Comparison of ENCODE assay signal across 18 mouse cellular contexts in genomic region chr8:11394773-11395172, GRCm38 (mm10).
DNase-seq lines count a peak whose midpoint lies in the region; ATAC-seq and TF ChIP-seq lines count a peak whose summit lies in the region.
"Had no signal": no experiment of that assay in that cellular context is flagged by ENCODE, and none has a peak within 500 bp of the region (broad histone marks: within the 10 kb centered on the region; RNA-seq: fewer than 3 reads in every experiment).

No protein-coding gene starts in this region.

- no peak for DNase-seq in gastrocnemius, adult 2 months
- DNase-seq in gastrocnemius, adult 18-20 months (ENCODE audit: low spot score): no peak
- DNase-seq in kidney, adult 2 months: peak; percentile 57
- no peak for DNase-seq in kidney, adult 8-10 months
- DNase-seq in lung, postnatal 0 days (ENCODE audit: low spot score): peak; percentile 71
- DNase-seq in lung, adult 2 months: no peak
- DNase-seq in lung, postnatal 36 days: peak; percentile 47
- no peak for DNase-seq in hindbrain, embryonic 10.5 days (ENCODE audit: low spot score)
- DNase-seq: adrenal gland, postnatal 25 days; cerebellum, postnatal 25 days; forebrain, postnatal 0 days; gastrocnemius, postnatal 36 days; thymus, adult 18-20 months had no signal

- WGBS in kidney, adult 2 months: 44% methylated on average over 9 of the region's 9 CpGs
- WGBS in lung, postnatal 0 days: 31% methylated on average over 9 of the region's 9 CpGs
- 34% methylated on average over 9 of the region's 9 CpGs for WGBS in lung, adult 2 months
- WGBS in hindbrain, embryonic 10.5 days: 65% methylated on average over 9 of the region's 9 CpGs

- TF ChIP-seq CTCF in gastrocnemius, adult 2 months (IDR thresholded peaks at IDR 0.05): no peak
- no peak for TF ChIP-seq CTCF in kidney, adult 2 months (conservative IDR thresholded peaks at IDR 0.05; ENCODE audit: insufficient read depth, insufficient read length, low read depth, low read length)
- TF ChIP-seq CTCF in lung, postnatal 0 days (IDR thresholded peaks at IDR 0.05): no peak
- no peak for TF ChIP-seq CTCF in lung, adult 2 months (IDR thresholded peaks at IDR 0.05; ENCODE audit: insufficient read depth, low read length)

- no peak for TF ChIP-seq POLR2A in kidney, adult 2 months (IDR thresholded peaks at IDR 0.05; ENCODE audit: low read depth, low read length)
- no peak for TF ChIP-seq POLR2A in lung, adult 2 months (IDR thresholded peaks at IDR 0.05; ENCODE audit: borderline replicate concordance, extremely low read depth, low read depth, low read length)

- no peak overlapping the region for H3K4me2 ChIP-seq in lung, postnatal 0 days (replicated peaks; ENCODE audit: low read depth, low read length)
- H3K4me2 ChIP-seq: hindbrain, embryonic 15.5 days; neural tube, embryonic 13.5 days had no signal

- no peak overlapping the region for H3K9ac ChIP-seq in lung, postnatal 0 days (replicated peaks; ENCODE audit: low read depth)
- H3K9ac ChIP-seq: forebrain, postnatal 0 days; hindbrain, embryonic 15.5 days; liver, embryonic 14.5 days; neural tube, embryonic 13.5 days had no signal

- no peaks in the 10 kb centered on the region for H3K27me3 ChIP-seq in kidney, adult 2 months (replicated peaks; ENCODE audit: control insufficient read depth, insufficient read depth, low read length)
- no peaks in the 10 kb centered on the region for H3K27me3 ChIP-seq in lung, postnatal 0 days (replicated peaks; ENCODE audit: insufficient read depth, low read length)
- H3K27me3 ChIP-seq in hindbrain, embryonic 10.5 days (ENCODE audit: insufficient read depth, poor library complexity, severe bottlenecking): no peaks in the 10 kb centered on the region
- H3K27me3 ChIP-seq: hindbrain, embryonic 15.5 days; neural tube, embryonic 13.5 days had no signal

- H3K4me1 ChIP-seq in kidney, adult 2 months (ENCODE audit: control insufficient read depth, insufficient read depth, low read length): peaks cover 24% of the 10 kb centered on the region
- peaks cover 39% of the 10 kb centered on the region for H3K4me1 ChIP-seq in lung, postnatal 0 days (ENCODE audit: insufficient read depth, low read depth, low read length)
- peaks cover 26% of the 10 kb centered on the region for H3K4me1 ChIP-seq in lung, adult 2 months (ENCODE audit: control insufficient read depth, insufficient read depth, low read length)
- peaks cover 31% of the 10 kb centered on the region for H3K4me1 ChIP-seq in hindbrain, embryonic 10.5 days (replicated peaks)

- peak; percentile 23 for ATAC-seq in lung, postnatal 0 days
- ATAC-seq: forebrain, postnatal 0 days had no signal

- peak; percentile 90 for TF ChIP-seq EP300 in lung, postnatal 0 days (IDR thresholded peaks at IDR 0.05)

- intact Hi-C loops in gastrocnemius, adult 2 months (cut with DNase I): no loop called here

- no peaks in the 10 kb centered on the region for H3K9me3 ChIP-seq in lung, postnatal 0 days (ENCODE audit: low read length)
- H3K9me3 ChIP-seq in hindbrain, embryonic 10.5 days: peaks cover 9% of the 10 kb centered on the region; the same call in 1 of the 2 replicates
- H3K9me3 ChIP-seq: hindbrain, embryonic 15.5 days; limb, embryonic 10.5 days; midbrain, embryonic 10.5 days had no signal

- H3K27ac ChIP-seq in gastrocnemius, adult 2 months: peak overlapping the region; percentile 78
- H3K27ac ChIP-seq in kidney, adult 2 months (ENCODE audit: insufficient read depth, low read depth, low read length): no peak overlapping the region
- peak overlapping the region; percentile 87 for H3K27ac ChIP-seq in lung, postnatal 0 days (ENCODE audit: low read length)
- H3K27ac ChIP-seq in hindbrain, embryonic 10.5 days: no peak overlapping the region
- H3K27ac ChIP-seq: hindbrain, embryonic 15.5 days; limb, embryonic 10.5 days; liver, embryonic 14.5 days; midbrain, embryonic 10.5 days; neural tube, embryonic 13.5 days had no signal

- no peak overlapping the region for H3K4me3 ChIP-seq in gastrocnemius, adult 2 months
- no peak overlapping the region for H3K4me3 ChIP-seq in kidney, adult 2 months (ENCODE audit: insufficient read depth, low read depth, low read length)
- no peak overlapping the region for H3K4me3 ChIP-seq in lung, postnatal 0 days (ENCODE audit: low read depth, low read length)
- H3K4me3 ChIP-seq in lung, adult 2 months (replicated peaks; ENCODE audit: extremely low read depth, low read depth, low read length): no peak overlapping the region
- H3K4me3 ChIP-seq in hindbrain, embryonic 10.5 days: no peak overlapping the region
- H3K4me3 ChIP-seq: hindbrain, embryonic 15.5 days; limb, embryonic 10.5 days; midbrain, embryonic 10.5 days; neural tube, embryonic 13.5 days had no signal

- H3K36me3 ChIP-seq in kidney, adult 2 months (ENCODE audit: control insufficient read depth, insufficient read depth, low read length): no peaks in the 10 kb centered on the region
- peaks cover 6% of the 10 kb centered on the region; the same call in 1 of the 2 replicates for H3K36me3 ChIP-seq in lung, postnatal 0 days (ENCODE audit: insufficient read depth, low read length)
- H3K36me3 ChIP-seq in hindbrain, embryonic 10.5 days: no peaks in the 10 kb centered on the region
- H3K36me3 ChIP-seq: hindbrain, embryonic 15.5 days; midbrain, embryonic 10.5 days; neural tube, embryonic 13.5 days had no signal

Comparison
In these comparisons a context has a peak if more than half of its experiments do, and no peak if none do; other contexts are left out.
1. DNase-seq: peak in kidney, adult 2 months (single experiment), lung, postnatal 0 days (single experiment) and lung, postnatal 36 days (single experiment); none in gastrocnemius, adult 2 months (single experiment), gastrocnemius, adult 18-20 months (single experiment), kidney, adult 8-10 months (0 of 2), lung, adult 2 months (single experiment) and hindbrain, embryonic 10.5 days (single experiment).
2. H3K27ac ChIP-seq: peak in gastrocnemius, adult 2 months (single experiment) and lung, postnatal 0 days (single experiment); none in kidney, adult 2 months (single experiment) and hindbrain, embryonic 10.5 days (single experiment).